Mouse (Mus musculus) hindbrain, embryonic 15.5 days (tissue): ENCODE results near the gene Eng. TPM values are rescaled to one million over a fixed set of nuclear protein-coding genes. Genes with fewer than 3 reads are reported as not detected.

Experiments used
- ATAC-seq: fragments of 200-750 bp; cut with Nextera tagmentation; 2 replicates; pipeline ENCODE4 v1.8.0; 2017; ENCODE audit warnings: low read depth, moderate number of reproducible peaks, moderate TSS enrichment; ENCODE audit not compliant: low FRiP score
- H3K27ac ChIP-seq: fragments of 300-500 bp; sonication (generic); replicated peaks from 2 replicates; pipeline ENCODE4 v1.5.1; 2015; ENCODE audit warnings: mild to moderate bottlenecking, inconsistent platforms
- H3K27me3 ChIP-seq: fragments of 300-500 bp; sonication (generic); 2 replicates; pipeline ENCODE4 v1.6.1; 2015; ENCODE audit warnings: control low read depth, inconsistent platforms
- H3K36me3 ChIP-seq: fragments of 300-500 bp; sonication (generic); 2 replicates; pipeline ENCODE4 v1.6.1; 2015; ENCODE audit warnings: control low read depth, inconsistent platforms
- H3K4me1 ChIP-seq: fragments of 300-500 bp; sonication (generic); replicated peaks from 2 replicates; pipeline ENCODE4 v1.6.1; 2015; ENCODE audit warnings: control low read depth, inconsistent platforms
- H3K4me2 ChIP-seq: fragments of 300-500 bp; sonication (generic); 2 replicates; pipeline ENCODE4 v1.6.1; 2015; ENCODE audit warnings: moderate library complexity, mild to moderate bottlenecking, inconsistent platforms
- H3K4me3 ChIP-seq: fragments of 300-500 bp; sonication (generic); 2 replicates; pipeline ENCODE4 v1.5.1; 2015; ENCODE audit warnings: mild to moderate bottlenecking, inconsistent platforms
- H3K9ac ChIP-seq: fragments of 300-500 bp; sonication (generic); 2 replicates; pipeline ENCODE4 v1.6.1; 2015; ENCODE audit warnings: inconsistent platforms
- H3K9me3 ChIP-seq: fragments of 300-500 bp; sonication (generic); 2 replicates; pipeline ENCODE4 v1.6.1; 2016; ENCODE audit warnings: control low read depth, inconsistent platforms
- WGBS: fragments of 180-500 bp; shearing (Covaris S2); methylation state at CpG from one replicate; pipeline ENCODE4 v1.1.7; 2015; 5-methylcytosine and 5-hydroxymethylcytosine counted together
- polyA plus RNA-seq: library from polyadenylated mRNA; unstranded; fragments of >200 nt; fragmentation: Nextera tagmentation; extraction: Ambion mirVana; gene quantifications from 2 replicates; pipeline ENCODE4 v1.2.1, GENCODE M21; 2015

Gene Eng
- polyA plus RNA-seq, 1 experiment from 2014 or later = 33.9 TPM

GRCm38 (mm10) chr2:32673176-32673917, 27.0 kb downstream of the Eng start:
- 87% methylated on average over 16 of the region's 16 CpGs for WGBS
- Histone ChIP-seq H3K4me1 (0 out of 2 replicates have a peak, but pooled peaks cover 1% of the 10 kb centered on the region), H3K27ac (no peak overlapping the region), H3K4me3 (no peak overlapping the region), H3K9ac (no peak overlapping the region), H3K27me3 (no peaks in the 10 kb centered on the region), H3K9me3 (no peaks in the 10 kb centered on the region), H3K4me2 (no peak overlapping the region), H3K36me3 (no peaks in the 10 kb centered on the region)
- no peak for ATAC-seq

- no peaks in the 10 kb centered on the region for H3K9me3 ChIP-seq
- H3K9ac ChIP-seq = no peak overlapping the region
- H3K4me1 ChIP-seq = peaks cover 6% of the 10 kb centered on the region
- 90% methylated on average over 3 of the region's 3 CpGs for WGBS
- H3K36me3 ChIP-seq = no peaks in the 10 kb centered on the region
- no peak overlapping the region for H3K4me3 ChIP-seq
- H3K27me3 ChIP-seq = no peaks in the 10 kb centered on the region
- H3K27ac ChIP-seq = no peak overlapping the region
- no peak for ATAC-seq
- no peak overlapping the region for H3K4me2 ChIP-seq
These were observed 30.4 kb downstream of the Eng start for GRCm38 (mm10) chr2:32676821-32677220.

GRCm38 (mm10) chr2:32677683-32678082, 31.3 kb downstream of the Eng start:
- no peak for ATAC-seq
- WGBS = 97% methylated on average over 7 of the region's 7 CpGs
- no peak overlapping the region for H3K4me2 ChIP-seq
- no peaks in the 10 kb centered on the region for H3K9me3 ChIP-seq
- peaks cover 6% of the 10 kb centered on the region for H3K4me1 ChIP-seq
- H3K4me3 ChIP-seq = no peak overlapping the region
- no peaks in the 10 kb centered on the region for H3K27me3 ChIP-seq
- no peak overlapping the region for H3K9ac ChIP-seq
- no peak overlapping the region for H3K27ac ChIP-seq
- 0 out of 2 replicates have a peak, but pooled peaks cover 4% of the 10 kb centered on the region for H3K36me3 ChIP-seq

GRCm38 (mm10) chr2:32680051-32680451, 33.7 kb downstream of the Eng start:
- H3K4me1 ChIP-seq = peaks cover 6% of the 10 kb centered on the region
- no peak overlapping the region for H3K9ac ChIP-seq
- H3K4me2 ChIP-seq = no peak overlapping the region
- 47% methylated on average over 7 of the region's 7 CpGs for WGBS
- ATAC-seq = peak; percentile 60
- H3K9me3 ChIP-seq = no peaks in the 10 kb centered on the region
- no peak overlapping the region for H3K27ac ChIP-seq
- H3K4me3 ChIP-seq = no peak overlapping the region
- peaks cover 10% of the 10 kb centered on the region; the same call in 1 of the 2 replicates for H3K36me3 ChIP-seq
- no peaks in the 10 kb centered on the region for H3K27me3 ChIP-seq

GRCm38 (mm10) chr2:32680961-32681650, 34.7 kb downstream of the Eng start:
- no peak for ATAC-seq
- 87% methylated on average over 19 of the region's 19 CpGs for WGBS
- H3K27ac ChIP-seq = no peak overlapping the region

GRCm38 (mm10) chr2:32681754-32682153, 35.4 kb downstream of the Eng start:
- ATAC-seq = no peak

More at GRCm38 (mm10) chr2:32680961-32681650, 34.7 kb downstream of the Eng start:
- H3K36me3 ChIP-seq = peaks cover 21% of the 10 kb centered on the region
- no peaks in the 10 kb centered on the region for H3K9me3 ChIP-seq
- H3K4me2 ChIP-seq = no peak overlapping the region
- H3K4me1 ChIP-seq = peaks cover 6% of the 10 kb centered on the region
- H3K9ac ChIP-seq = no peak overlapping the region
- H3K27me3 ChIP-seq = no peaks in the 10 kb centered on the region
- no peak overlapping the region for H3K4me3 ChIP-seq

GRCm38 (mm10) chr2:32682721-32683417, 36.5 kb downstream of the Eng start:
- no peaks in the 10 kb centered on the region for H3K9me3 ChIP-seq
- H3K9ac ChIP-seq = no peak overlapping the region
- peaks cover 35% of the 10 kb centered on the region for H3K36me3 ChIP-seq
- no peaks in the 10 kb centered on the region for H3K27me3 ChIP-seq
- 80% methylated on average over 14 of the region's 14 CpGs for WGBS
- no peak overlapping the region for H3K4me2 ChIP-seq
- no peak for ATAC-seq
- H3K4me1 ChIP-seq = peaks cover 6% of the 10 kb centered on the region
- H3K4me3 ChIP-seq = no peak overlapping the region
- no peak overlapping the region for H3K27ac ChIP-seq

More at GRCm38 (mm10) chr2:32681754-32682153, 35.4 kb downstream of the Eng start:
- WGBS = 70% methylated on average over 6 of the region's 6 CpGs
- Histone ChIP-seq H3K27ac (no peak overlapping the region), H3K27me3 (no peaks in the 10 kb centered on the region), H3K4me3 (no peak overlapping the region), H3K4me1 (peaks cover 6% of the 10 kb centered on the region), H3K36me3 (peaks cover 27% of the 10 kb centered on the region), H3K9ac (no peak overlapping the region), H3K4me2 (no peak overlapping the region), H3K9me3 (no peaks in the 10 kb centered on the region)

GRCm38 (mm10) chr2:32683701-32684100, 37.3 kb downstream of the Eng start:
- H3K9me3 ChIP-seq = no peaks in the 10 kb centered on the region
- no peak overlapping the region for H3K4me2 ChIP-seq
- no peak overlapping the region for H3K9ac ChIP-seq
- H3K27me3 ChIP-seq = no peaks in the 10 kb centered on the region
- peaks cover 6% of the 10 kb centered on the region for H3K4me1 ChIP-seq
- no peak overlapping the region for H3K4me3 ChIP-seq
- WGBS = 94% methylated on average over 10 of the region's 10 CpGs
- peaks cover 35% of the 10 kb centered on the region for H3K36me3 ChIP-seq
- H3K27ac ChIP-seq = no peak overlapping the region
- no peak for ATAC-seq

- no peak overlapping the region for H3K4me3 ChIP-seq
- WGBS = 93% methylated on average over 15 of the region's 15 CpGs
- H3K27me3 ChIP-seq = no peaks in the 10 kb centered on the region
- H3K9ac ChIP-seq = no peak overlapping the region
- peaks cover 35% of the 10 kb centered on the region for H3K36me3 ChIP-seq
- no peak for ATAC-seq
- H3K27ac ChIP-seq = no peak overlapping the region
- H3K4me1 ChIP-seq = peaks cover 8% of the 10 kb centered on the region
- no peaks in the 10 kb centered on the region for H3K9me3 ChIP-seq
- no peak overlapping the region for H3K4me2 ChIP-seq
These were observed 38.5 kb downstream of the Eng start for GRCm38 (mm10) chr2:32684681-32685428.

- H3K4me3 ChIP-seq = no peak overlapping the region
- no peaks in the 10 kb centered on the region for H3K9me3 ChIP-seq
- no peak overlapping the region for H3K4me2 ChIP-seq
- WGBS = 94% methylated on average over 3 of the region's 3 CpGs
- no peaks in the 10 kb centered on the region for H3K27me3 ChIP-seq
- H3K4me1 ChIP-seq = 0 out of 2 replicates have a peak, but pooled peaks cover 3% of the 10 kb centered on the region
- H3K9ac ChIP-seq = no peak overlapping the region
- peaks cover 35% of the 10 kb centered on the region for H3K36me3 ChIP-seq
- no peak for ATAC-seq
- H3K27ac ChIP-seq = no peak overlapping the region
These were observed 39.4 kb downstream of the Eng start for GRCm38 (mm10) chr2:32685807-32686206.

- Histone ChIP-seq H3K9me3 (no peaks in the 10 kb centered on the region), H3K4me3 (no peak overlapping the region), H3K9ac (no peak overlapping the region), H3K36me3 (peaks cover 35% of the 10 kb centered on the region), H3K27ac (no peak overlapping the region), H3K4me1 (0 out of 2 replicates have a peak, but pooled peaks cover 9% of the 10 kb centered on the region), H3K4me2 (no peak overlapping the region), H3K27me3 (no peaks in the 10 kb centered on the region)
- WGBS = 94% methylated on average over 6 of the region's 6 CpGs
- no peak for ATAC-seq
These were observed 40.2 kb downstream of the Eng start for GRCm38 (mm10) chr2:32686640-32687039.
